Mouse (Mus musculus) neural tube, embryonic 12.5 days (tissue): Measurements from ENCODE around the gene Epn1. TPM values are rescaled to one million over a fixed set of nuclear protein-coding genes. Genes with fewer than 3 reads are reported as not detected.

Experiments
- ATAC-seq: fragments of 200-750 bp; cut with Nextera tagmentation; 2 replicates; pipeline ENCODE4 v1.8.0; 2017; ENCODE audit warnings: low read depth, mild to moderate bottlenecking, moderate TSS enrichment, moderate library complexity; ENCODE audit not compliant: low FRiP score
- H3K27ac ChIP-seq: fragments of 300-500 bp; sonication (generic); 2 replicates; pipeline ENCODE4 v1.5.1; 2016
- H3K27me3 ChIP-seq: fragments of 300-500 bp; sonication (generic); replicated peaks from 2 replicates; pipeline ENCODE4 v1.6.1; 2016; ENCODE audit warnings: mild to moderate bottlenecking
- H3K36me3 ChIP-seq: fragments of 300-500 bp; sonication (generic); 2 replicates; pipeline ENCODE4 v1.6.1; 2016; ENCODE audit warnings: mild to moderate bottlenecking
- H3K4me1 ChIP-seq: fragments of 300-500 bp; sonication (generic); 2 replicates; pipeline ENCODE4 v1.6.1; 2016
- H3K4me2 ChIP-seq: fragments of 300-500 bp; sonication (generic); replicated peaks from 2 replicates; pipeline ENCODE4 v1.6.1; 2016; ENCODE audit warnings: mild to moderate bottlenecking
- H3K4me3 ChIP-seq: fragments of 300-500 bp; sonication (generic); 2 replicates; pipeline ENCODE4 v1.5.1; 2016
- H3K9ac ChIP-seq: fragments of 300-500 bp; sonication (generic); 2 replicates; pipeline ENCODE4 v1.6.1; 2016; ENCODE audit warnings: mild to moderate bottlenecking
- H3K9me3 ChIP-seq: fragments of 300-500 bp; sonication (generic); 2 replicates; pipeline ENCODE4 v1.6.1; 2016; ENCODE audit warnings: mild to moderate bottlenecking
- WGBS: fragments of 180-500 bp; shearing (Covaris S2); methylation state at CpG from one replicate; pipeline ENCODE4 v1.1.7; 2016; 5-methylcytosine and 5-hydroxymethylcytosine counted together
- polyA plus RNA-seq: library from polyadenylated mRNA; unstranded; fragments of >200 nt; fragmentation: Nextera tagmentation; extraction: Ambion mirVana; gene quantifications from 2 replicates; pipeline ENCODE4 v1.2.1, GENCODE M21; 2016

Epn1 gene
- polyA plus RNA-seq, result 73.4 and 80.5 TPM in 2 replicates

- H3K27ac ChIP-seq, result peak within 1 kb of the TSS; percentile 69
- WGBS, result under 1% methylated on average over 81 of the region's 81 CpGs
- H3K4me3 ChIP-seq, result peak within 1 kb of the TSS; percentile 98
- peak within 1 kb of the TSS; percentile 98 for H3K9ac ChIP-seq
- H3K27me3 ChIP-seq, result no peaks in the 10 kb centered on the region
- H3K4me1 ChIP-seq, result peaks cover 13% of the 10 kb centered on the region
- no peaks in the 10 kb centered on the region for H3K9me3 ChIP-seq
- peak within 1 kb of the TSS; percentile 73 for H3K4me2 ChIP-seq
- peaks cover 49% of the 10 kb centered on the region for H3K36me3 ChIP-seq
- ATAC-seq, result peak; percentile 99
These were observed at the start of gene Epn1 for GRCm38 (mm10) chr7:5080010-5080751. TSS of gene Epn1 (plus strand) at chr7:5080235.

GRCm38 (mm10) chr7:5030554-5031275 lies 49.3 kb upstream of the Epn1 start:
- Histone ChIP-seq H3K4me1 (no peaks in the 10 kb centered on the region), H3K4me3 (no peak overlapping the region), H3K27me3 (no peaks in the 10 kb centered on the region), H3K9me3 (peaks cover 31% of the 10 kb centered on the region), H3K27ac (no peak overlapping the region), H3K4me2 (no peak overlapping the region), H3K36me3 (peaks cover 85% of the 10 kb centered on the region), H3K9ac (no peak overlapping the region)
- 80% methylated on average over 63 of the region's 63 CpGs for WGBS
- ATAC-seq, result no peak

GRCm38 (mm10) chr7:5031496-5031895 lies 48.5 kb upstream of the Epn1 start:
- H3K4me2 ChIP-seq, result no peak overlapping the region
- H3K9ac ChIP-seq, result no peak overlapping the region
- no peak overlapping the region for H3K27ac ChIP-seq
- WGBS, result 69% methylated on average over 46 of the region's 46 CpGs
- peaks cover 31% of the 10 kb centered on the region for H3K9me3 ChIP-seq
- 0 out of 2 replicates have a peak, but pooled peaks have one; percentile 5 for ATAC-seq
- H3K4me3 ChIP-seq, result no peak overlapping the region
- H3K36me3 ChIP-seq, result peaks cover 91% of the 10 kb centered on the region
- no peaks in the 10 kb centered on the region for H3K4me1 ChIP-seq
- H3K27me3 ChIP-seq, result no peaks in the 10 kb centered on the region

GRCm38 (mm10) chr7:5033818-5034217 lies 46.2 kb upstream of the Epn1 start, which contains the start of gene 4632433K11Rik:
TSS of gene 4632433K11Rik (plus strand) at chr7:5034118.
- Histone ChIP-seq H3K4me1 (no peaks in the 10 kb centered on the region; the same call in 1 of the 2 replicates), H3K27me3 (no peaks in the 10 kb centered on the region), H3K4me3 (no peak within 1 kb of the TSS), H3K9ac (no peak within 1 kb of the TSS), H3K27ac (no peak within 1 kb of the TSS), H3K9me3 (peaks cover 31% of the 10 kb centered on the region), H3K36me3 (peaks cover 73% of the 10 kb centered on the region), H3K4me2 (no peak within 1 kb of the TSS)
- ATAC-seq, result no peak
- WGBS, result 89% methylated on average over 3 of the region's 3 CpGs

GRCm38 (mm10) chr7:5035628-5036027 lies 44.4 kb upstream of the Epn1 start:
- Histone ChIP-seq H3K36me3 (peaks cover 55% of the 10 kb centered on the region), H3K9ac (no peak overlapping the region), H3K4me1 (no peaks in the 10 kb centered on the region; the same call in 1 of the 2 replicates), H3K4me3 (no peak overlapping the region), H3K9me3 (peaks cover 15% of the 10 kb centered on the region), H3K4me2 (no peak overlapping the region), H3K27ac (no peak overlapping the region), H3K27me3 (no peaks in the 10 kb centered on the region)
- WGBS, result 94% methylated on average over 17 of the region's 17 CpGs
- no peak for ATAC-seq

- no peak for ATAC-seq
- H3K4me3 ChIP-seq, result no peak overlapping the region
- no peak overlapping the region for H3K4me2 ChIP-seq
- H3K4me1 ChIP-seq, result no peaks in the 10 kb centered on the region; the same call in 1 of the 2 replicates
- H3K27ac ChIP-seq, result no peak overlapping the region
- H3K9ac ChIP-seq, result no peak overlapping the region
- H3K36me3 ChIP-seq, result peaks cover 50% of the 10 kb centered on the region
- no peaks in the 10 kb centered on the region for H3K27me3 ChIP-seq
- 92% methylated on average over 9 of the region's 9 CpGs for WGBS
- peaks cover 10% of the 10 kb centered on the region for H3K9me3 ChIP-seq
These were observed 43.9 kb upstream of the Epn1 start for GRCm38 (mm10) chr7:5036136-5036535.

- H3K9ac ChIP-seq, result no peak overlapping the region
- H3K36me3 ChIP-seq, result peaks cover 41% of the 10 kb centered on the region
- no peak overlapping the region for H3K4me2 ChIP-seq
- peaks cover 2% of the 10 kb centered on the region; the same call in 1 of the 2 replicates for H3K9me3 ChIP-seq
- ATAC-seq, result no peak
- 94% methylated on average over 7 of the region's 7 CpGs for WGBS
- H3K4me3 ChIP-seq, result no peak overlapping the region
- no peaks in the 10 kb centered on the region for H3K27me3 ChIP-seq
- H3K27ac ChIP-seq, result no peak overlapping the region
- H3K4me1 ChIP-seq, result no peaks in the 10 kb centered on the region; the same call in 1 of the 2 replicates
These were observed 43.0 kb upstream of the Epn1 start for GRCm38 (mm10) chr7:5037026-5037425.

- Histone ChIP-seq H3K4me2 (peak overlapping the region; percentile 57), H3K27me3 (no peaks in the 10 kb centered on the region), H3K9ac (peak overlapping the region; percentile 82), H3K4me1 (no peaks in the 10 kb centered on the region; the same call in 1 of the 2 replicates), H3K4me3 (peak overlapping the region; percentile 62), H3K27ac (no peak overlapping the region), H3K9me3 (no peaks in the 10 kb centered on the region), H3K36me3 (peaks cover 37% of the 10 kb centered on the region)
- ATAC-seq, result no peak
- 92% methylated on average over 8 of the region's 8 CpGs for WGBS
These were observed 42.6 kb upstream of the Epn1 start for GRCm38 (mm10) chr7:5037467-5037866.

GRCm38 (mm10) chr7:5038109-5038732 lies 41.8 kb upstream of the Epn1 start, which contains the start of gene Zfp784:
TSS of gene Zfp784 (minus strand) at chr7:5038446.
- Histone ChIP-seq H3K4me3 (peak within 1 kb of the TSS; percentile 62), H3K4me2 (peak within 1 kb of the TSS; percentile 57), H3K9me3 (no peaks in the 10 kb centered on the region)

GRCm38 (mm10) chr7:5038940-5039339 lies 41.1 kb upstream of the Epn1 start:
- H3K27me3 ChIP-seq, result no peaks in the 10 kb centered on the region
- H3K4me2 ChIP-seq, result peak overlapping the region; percentile 57
- no peaks in the 10 kb centered on the region; the same call in 1 of the 2 replicates for H3K4me1 ChIP-seq
- H3K9me3 ChIP-seq, result no peaks in the 10 kb centered on the region
- H3K4me3 ChIP-seq, result peak overlapping the region; percentile 62
- H3K9ac ChIP-seq, result peak overlapping the region; percentile 82; the same call in 1 of the 2 replicates
- H3K27ac ChIP-seq, result no peak overlapping the region
- WGBS, result 49% methylated on average over 5 of the region's 5 CpGs
- peaks cover 22% of the 10 kb centered on the region for H3K36me3 ChIP-seq
- no peak for ATAC-seq

More at GRCm38 (mm10) chr7:5038109-5038732, 41.8 kb upstream of the Epn1 start, which contains the start of gene Zfp784:
- peak; percentile 96 for ATAC-seq
- H3K9ac ChIP-seq, result peak within 1 kb of the TSS; percentile 82
- no peaks in the 10 kb centered on the region; the same call in 1 of the 2 replicates for H3K4me1 ChIP-seq
- peaks cover 29% of the 10 kb centered on the region for H3K36me3 ChIP-seq
- peak within 1 kb of the TSS; percentile 90 for H3K27ac ChIP-seq
- under 1% methylated on average over 48 of the region's 48 CpGs for WGBS
- no peaks in the 10 kb centered on the region for H3K27me3 ChIP-seq

GRCm38 (mm10) chr7:5044981-5045380 lies 35.1 kb upstream of the Epn1 start:
- no peak overlapping the region for H3K4me3 ChIP-seq
- no peaks in the 10 kb centered on the region for H3K9me3 ChIP-seq
- ATAC-seq, result no peak
- WGBS, result 87% methylated on average over 2 of the region's 2 CpGs
- no peak overlapping the region for H3K27ac ChIP-seq
- no peaks in the 10 kb centered on the region for H3K27me3 ChIP-seq
- no peaks in the 10 kb centered on the region for H3K4me1 ChIP-seq
- no peaks in the 10 kb centered on the region; the same call in 1 of the 2 replicates for H3K36me3 ChIP-seq
- no peak overlapping the region for H3K9ac ChIP-seq
- no peak overlapping the region for H3K4me2 ChIP-seq
